Mouse (Mus musculus): ENCODE data around the gene Mkln1. TPM values are rescaled to one million over a fixed set of nuclear protein-coding genes. Genes with fewer than 3 reads are reported as not detected.

Gene Mkln1
- polyA plus RNA-seq (2015; fragmentation: Nextera tagmentation; extraction: Ambion mirVana): 188 and 194 TPM in 2 replicates

- H3K9ac ChIP-seq: peak within 1 kb of the TSS; percentile 98
Observed at GRCm38 (mm10) chr6:31398431-31399205, at the start of gene Mkln1. TSS of gene Mkln1 (plus strand) at chr6:31398735.

GRCm38 (mm10) chr6:31356444-31357191 is 41.9 kb upstream of the Mkln1 start:
- H3K4me1 ChIP-seq: peaks cover 3% of the 10 kb centered on the region; the same call in 1 of the 2 replicates
- H3K4me3 ChIP-seq: no peak overlapping the region
- H3K36me3 ChIP-seq: no peaks in the 10 kb centered on the region
- H3K9me3 ChIP-seq: no peaks in the 10 kb centered on the region
- ATAC-seq (ENCODE audit: low FRiP score, low read depth): no peak
- H3K27ac ChIP-seq: no peak overlapping the region
- H3K4me2 ChIP-seq (replicated peaks): no peak overlapping the region
- 85% methylated on average over 26 of the region's 26 CpGs for WGBS
- no peaks in the 10 kb centered on the region for H3K27me3 ChIP-seq
- H3K9ac ChIP-seq: no peak overlapping the region

More at GRCm38 (mm10) chr6:31398431-31399205, at the start of gene Mkln1:
- WGBS: under 1% methylated on average over 65 of the region's 65 CpGs
- no peaks in the 10 kb centered on the region for H3K36me3 ChIP-seq
- H3K27me3 ChIP-seq: no peaks in the 10 kb centered on the region
- peak; percentile 96 for ATAC-seq (ENCODE audit: low FRiP score, low read depth)
- no peaks in the 10 kb centered on the region for H3K9me3 ChIP-seq
- peak within 1 kb of the TSS; percentile 96 for H3K4me3 ChIP-seq
- H3K4me1 ChIP-seq: peaks cover 31% of the 10 kb centered on the region
- H3K4me2 ChIP-seq (replicated peaks): peak within 1 kb of the TSS; percentile 97
- H3K27ac ChIP-seq: peak within 1 kb of the TSS; percentile 96

- Histone ChIP-seq H3K4me1 (peaks cover 3% of the 10 kb centered on the region; the same call in 1 of the 2 replicates), H3K27me3 (no peaks in the 10 kb centered on the region), H3K9me3 (no peaks in the 10 kb centered on the region), H3K36me3 (no peaks in the 10 kb centered on the region), H3K4me2 (replicated peaks) (no peak overlapping the region), H3K9ac (no peak overlapping the region), H3K27ac (no peak overlapping the region), H3K4me3 (no peak overlapping the region)
- 56% methylated on average over 4 of the region's 4 CpGs for WGBS
- ATAC-seq (ENCODE audit: low FRiP score, low read depth): no peak; the same call in 1 of the 2 replicates
Observed at GRCm38 (mm10) chr6:31357286-31357685, 41.2 kb upstream of the Mkln1 start.

- WGBS: 62% methylated on average over 11 of the region's 11 CpGs
- ATAC-seq (ENCODE audit: low FRiP score, low read depth): no peak
Observed at GRCm38 (mm10) chr6:31362617-31363016, 35.9 kb upstream of the Mkln1 start.

GRCm38 (mm10) chr6:31364399-31364798 is 34.1 kb upstream of the Mkln1 start:
- H3K4me2 ChIP-seq (replicated peaks): no peak overlapping the region
- no peaks in the 10 kb centered on the region for H3K27me3 ChIP-seq
- H3K27ac ChIP-seq: no peak overlapping the region
- H3K4me3 ChIP-seq: no peak overlapping the region
- ATAC-seq (ENCODE audit: low FRiP score, low read depth): no peak
- H3K9ac ChIP-seq: no peak overlapping the region
- no peaks in the 10 kb centered on the region for H3K4me1 ChIP-seq
- no peaks in the 10 kb centered on the region for H3K36me3 ChIP-seq
- 85% methylated on average over 3 of the region's 3 CpGs for WGBS
- H3K9me3 ChIP-seq: no peaks in the 10 kb centered on the region

More at GRCm38 (mm10) chr6:31362617-31363016, 35.9 kb upstream of the Mkln1 start:
- Histone ChIP-seq H3K36me3 (no peaks in the 10 kb centered on the region), H3K4me2 (replicated peaks) (no peak overlapping the region), H3K4me1 (no peaks in the 10 kb centered on the region), H3K27me3 (no peaks in the 10 kb centered on the region), H3K9ac (no peak overlapping the region), H3K9me3 (no peaks in the 10 kb centered on the region), H3K4me3 (no peak overlapping the region), H3K27ac (no peak overlapping the region)

GRCm38 (mm10) chr6:31367947-31368346 is 30.6 kb upstream of the Mkln1 start:
- ATAC-seq (ENCODE audit: low FRiP score, low read depth): no peak
- Histone ChIP-seq H3K4me3 (no peak overlapping the region), H3K9ac (no peak overlapping the region), H3K27ac (no peak overlapping the region), H3K27me3 (no peaks in the 10 kb centered on the region), H3K4me2 (replicated peaks) (no peak overlapping the region), H3K36me3 (no peaks in the 10 kb centered on the region), H3K4me1 (peaks cover 5% of the 10 kb centered on the region; the same call in 1 of the 2 replicates), H3K9me3 (no peaks in the 10 kb centered on the region)
- WGBS: 50% methylated on average over 10 of the region's 10 CpGs

GRCm38 (mm10) chr6:31368559-31368958 is 30.0 kb upstream of the Mkln1 start:
- ATAC-seq (ENCODE audit: low FRiP score, low read depth): no peak
- Histone ChIP-seq H3K36me3 (no peaks in the 10 kb centered on the region), H3K4me3 (no peak overlapping the region), H3K27ac (no peak overlapping the region), H3K9ac (no peak overlapping the region), H3K4me2 (replicated peaks) (no peak overlapping the region), H3K4me1 (peaks cover 5% of the 10 kb centered on the region; the same call in 1 of the 2 replicates), H3K27me3 (no peaks in the 10 kb centered on the region), H3K9me3 (no peaks in the 10 kb centered on the region)
- 51% methylated on average over 1 of the region's 1 CpGs for WGBS

- H3K4me2 ChIP-seq (replicated peaks): no peak overlapping the region
- H3K27me3 ChIP-seq: no peaks in the 10 kb centered on the region
- ATAC-seq (ENCODE audit: low FRiP score, low read depth): no peak
- no peaks in the 10 kb centered on the region for H3K9me3 ChIP-seq
- H3K27ac ChIP-seq: no peak overlapping the region
- H3K4me1 ChIP-seq: peaks cover 5% of the 10 kb centered on the region; the same call in 1 of the 2 replicates
- no peaks in the 10 kb centered on the region for H3K36me3 ChIP-seq
- 54% methylated on average over 3 of the region's 3 CpGs for WGBS
- no peak overlapping the region for H3K9ac ChIP-seq
- H3K4me3 ChIP-seq: no peak overlapping the region
Observed at GRCm38 (mm10) chr6:31369875-31370274, 28.7 kb upstream of the Mkln1 start.

- no peak for ATAC-seq (ENCODE audit: low FRiP score, low read depth)
- Histone ChIP-seq H3K9ac (no peak overlapping the region), H3K36me3 (no peaks in the 10 kb centered on the region), H3K27me3 (no peaks in the 10 kb centered on the region), H3K4me1 (peaks cover 5% of the 10 kb centered on the region; the same call in 1 of the 2 replicates), H3K4me3 (no peak overlapping the region), H3K4me2 (replicated peaks) (no peak overlapping the region), H3K9me3 (no peaks in the 10 kb centered on the region), H3K27ac (no peak overlapping the region)
- 66% methylated on average over 14 of the region's 14 CpGs for WGBS
Observed at GRCm38 (mm10) chr6:31370550-31371061, 27.9 kb upstream of the Mkln1 start.

GRCm38 (mm10) chr6:31371140-31371539 is 27.4 kb upstream of the Mkln1 start:
- no peak overlapping the region for H3K27ac ChIP-seq
- no peak overlapping the region for H3K4me2 ChIP-seq (replicated peaks)
- 86% methylated on average over 3 of the region's 3 CpGs for WGBS
- H3K36me3 ChIP-seq: no peaks in the 10 kb centered on the region
- H3K9me3 ChIP-seq: no peaks in the 10 kb centered on the region
- no peaks in the 10 kb centered on the region for H3K27me3 ChIP-seq
- no peak for ATAC-seq (ENCODE audit: low FRiP score, low read depth)
- H3K4me3 ChIP-seq: no peak overlapping the region
- no peak overlapping the region for H3K9ac ChIP-seq
- peaks cover 5% of the 10 kb centered on the region; the same call in 1 of the 2 replicates for H3K4me1 ChIP-seq

GRCm38 (mm10) chr6:31372620-31373019 is 25.9 kb upstream of the Mkln1 start:
- Histone ChIP-seq H3K36me3 (no peaks in the 10 kb centered on the region), H3K9me3 (no peaks in the 10 kb centered on the region), H3K27ac (no peak overlapping the region), H3K27me3 (no peaks in the 10 kb centered on the region), H3K4me2 (replicated peaks) (no peak overlapping the region), H3K4me3 (no peak overlapping the region), H3K9ac (no peak overlapping the region), H3K4me1 (peaks cover 5% of the 10 kb centered on the region; the same call in 1 of the 2 replicates)
- WGBS: 13% methylated on average over 3 of the region's 3 CpGs
- no peak for ATAC-seq (ENCODE audit: low FRiP score, low read depth)

GRCm38 (mm10) chr6:31373084-31373673 is 25.4 kb upstream of the Mkln1 start:
- Histone ChIP-seq H3K9ac (no peak overlapping the region), H3K36me3 (no peaks in the 10 kb centered on the region), H3K4me2 (replicated peaks) (no peak overlapping the region), H3K27me3 (no peaks in the 10 kb centered on the region), H3K4me3 (no peak overlapping the region), H3K27ac (no peak overlapping the region), H3K9me3 (no peaks in the 10 kb centered on the region), H3K4me1 (peaks cover 5% of the 10 kb centered on the region; the same call in 1 of the 2 replicates)
- WGBS: 85% methylated on average over 6 of the region's 6 CpGs
- no peak for ATAC-seq (ENCODE audit: low FRiP score, low read depth)

Data from limb, embryonic 13.5 days (tissue).